Mouse (Mus musculus) ovary, postnatal 10 days (tissue): ENCODE measurements around the gene Ypel2.

ENCODE experiments used
- DNase-seq: peaks from one replicate; pipeline ENCODE4 v3.0.0; 2022; ENCODE audit warnings: low spot score

Gene Ypel2

GRCm38 (mm10) chr11:86961510-86962303 is 31.8 kb downstream of the Ypel2 start:
- DNase-seq = no peak

DNA sequence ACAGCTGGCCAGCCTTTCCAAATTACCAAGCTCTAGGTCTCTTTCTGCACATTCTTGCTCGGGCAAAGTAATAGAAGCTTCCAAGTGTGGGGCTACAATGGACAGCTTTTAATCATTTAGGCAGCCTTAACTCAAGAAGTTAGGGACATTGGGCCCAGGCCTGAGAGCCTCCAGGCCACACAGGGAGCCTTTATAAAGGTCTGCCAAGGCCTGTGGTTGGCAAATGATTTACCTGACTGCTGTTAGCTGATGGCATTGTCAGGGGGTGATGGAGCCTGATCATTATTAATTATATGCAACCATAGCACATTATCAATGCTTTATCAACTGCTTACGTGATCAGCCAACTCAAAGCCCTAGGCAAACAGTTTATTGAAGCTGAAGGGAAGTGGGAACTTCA is 33.2 kb downstream of the Ypel2 start:
- no peak for DNase-seq

DNA sequence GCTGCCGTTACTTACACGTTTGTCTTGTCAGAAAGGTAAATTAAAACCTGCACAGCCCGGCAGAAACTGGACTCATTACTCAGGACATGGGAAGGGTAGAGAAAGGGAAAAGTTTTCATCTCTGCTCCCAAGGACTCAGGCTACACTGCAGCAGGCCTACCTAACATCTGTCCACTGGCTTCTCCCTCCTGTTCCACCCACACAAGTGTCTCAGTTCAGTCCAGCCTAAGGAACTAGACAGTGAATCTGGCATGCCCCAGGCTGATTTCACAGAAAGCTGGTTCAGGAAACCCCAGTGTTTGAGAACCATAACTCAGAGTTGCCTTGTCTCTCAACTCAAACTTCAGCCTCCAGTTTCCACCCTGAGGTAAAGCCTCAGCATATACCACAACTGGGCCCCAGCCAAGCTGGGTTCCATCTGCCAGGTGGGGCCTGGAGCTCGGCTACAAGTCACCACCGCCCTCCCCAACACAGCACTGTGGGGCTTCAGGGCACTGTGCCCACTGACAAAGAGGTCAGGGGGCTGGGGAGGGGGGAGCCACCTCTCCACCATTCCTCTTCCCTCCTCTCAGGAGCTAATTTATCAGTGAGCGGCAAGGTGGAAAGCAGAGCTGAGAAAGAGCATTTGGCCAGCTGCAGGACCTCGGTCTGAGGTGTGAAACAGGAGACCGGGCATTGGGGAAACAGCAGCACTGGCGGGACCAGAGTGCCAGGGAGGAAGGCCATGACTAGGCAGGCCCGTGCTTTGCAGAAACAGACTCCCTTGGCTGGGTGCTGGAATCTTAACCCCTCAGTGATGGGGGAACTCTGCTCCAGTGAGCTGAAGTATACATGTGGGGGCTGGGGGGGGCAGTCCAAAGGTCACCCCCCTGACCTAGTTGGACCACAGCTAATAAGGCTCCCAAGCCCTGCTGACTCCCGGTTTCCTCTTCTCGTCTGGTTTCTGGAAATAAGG is 34.5 kb downstream of the Ypel2 start:
- DNase-seq = no peak

GRCm38 (mm10) chr11:86958182-86958581 is 35.3 kb downstream of the Ypel2 start:
- no peak for DNase-seq

DNA sequence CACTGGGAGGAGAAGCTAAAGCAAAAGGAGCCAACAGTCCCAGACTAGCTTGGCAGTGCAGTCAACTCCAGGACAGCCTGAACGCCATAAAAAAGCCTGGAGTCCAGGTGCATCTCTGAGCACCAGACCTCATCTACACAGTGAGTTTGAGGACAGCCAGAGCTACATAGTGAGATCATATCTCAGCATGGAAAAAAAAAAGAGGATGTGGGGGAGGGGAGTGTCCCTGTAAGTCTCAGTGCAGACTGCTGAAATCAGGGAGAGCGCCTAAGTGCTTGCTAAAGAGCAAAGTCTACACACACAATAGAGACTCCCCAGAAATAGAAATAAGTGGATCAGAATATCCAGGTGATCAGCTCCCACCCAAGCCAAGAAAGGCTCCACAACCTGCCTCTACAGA is 37.1 kb downstream of the Ypel2 start:
- no peak for DNase-seq

- DNase-seq = no peak
These were observed 38.8 kb downstream of the Ypel2 start for GRCm38 (mm10) chr11:86954616-86955270.

DNA sequence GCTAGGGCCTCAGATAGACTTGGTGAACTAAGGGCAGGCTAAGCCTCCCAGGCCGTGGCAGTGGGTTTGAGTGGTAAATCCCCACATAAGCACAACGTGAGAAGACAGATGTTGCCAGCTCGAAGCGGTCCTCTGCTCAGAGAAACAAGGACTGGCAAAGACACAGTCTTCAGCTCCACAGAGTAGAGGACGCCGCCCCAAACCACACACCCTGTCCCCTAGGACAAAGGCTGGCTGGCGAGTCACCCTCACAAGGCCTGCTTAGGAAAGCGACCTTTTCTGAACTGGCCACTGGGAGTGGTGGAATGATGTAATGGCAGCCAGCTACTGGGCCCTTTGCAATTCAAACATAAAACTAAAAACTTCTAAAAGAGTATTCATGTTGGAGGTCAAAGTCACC is 40.4 kb downstream of the Ypel2 start:
- DNase-seq = no peak

GRCm38 (mm10) chr11:86952659-86953058 is 40.8 kb downstream of the Ypel2 start:
- no peak for DNase-seq

GRCm38 (mm10) chr11:86951672-86952071 is 41.8 kb downstream of the Ypel2 start:
- DNase-seq = no peak

GRCm38 (mm10) chr11:86950491-86950890 is 43.0 kb downstream of the Ypel2 start:
- DNase-seq = no peak

- no peak for DNase-seq
These were observed 43.5 kb downstream of the Ypel2 start for GRCm38 (mm10) chr11:86949951-86950441.

DNA sequence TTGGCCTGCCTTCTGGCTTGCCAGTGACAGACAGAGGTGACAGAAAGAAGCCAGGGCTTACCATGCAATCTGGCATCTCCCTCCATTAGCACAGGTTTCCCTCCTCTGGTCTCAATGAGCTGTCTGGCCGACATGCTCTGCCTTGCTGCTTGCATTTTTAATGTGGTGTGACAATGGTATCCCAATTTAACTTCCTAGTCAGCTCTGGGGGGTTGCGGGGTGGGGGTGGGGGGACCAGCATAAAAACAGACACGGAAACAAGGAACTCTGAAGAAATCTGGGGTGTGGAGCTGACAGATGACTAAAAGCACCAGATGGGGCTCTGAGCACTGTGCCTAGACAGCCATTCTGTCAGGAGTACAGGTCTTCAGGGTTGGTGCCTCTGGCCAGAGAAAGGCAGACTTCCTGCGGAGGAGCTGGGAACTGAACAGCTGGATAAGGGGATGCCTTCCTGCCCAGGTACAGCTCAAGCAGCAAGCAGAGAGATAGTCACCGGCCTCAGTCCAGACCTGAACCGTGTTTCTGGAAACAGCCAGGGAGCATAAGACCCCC is 46.8 kb downstream of the Ypel2 start:
- no peak for DNase-seq

- no peak for DNase-seq
These were observed 47.6 kb downstream of the Ypel2 start for GRCm38 (mm10) chr11:86945933-86946332.

DNA sequence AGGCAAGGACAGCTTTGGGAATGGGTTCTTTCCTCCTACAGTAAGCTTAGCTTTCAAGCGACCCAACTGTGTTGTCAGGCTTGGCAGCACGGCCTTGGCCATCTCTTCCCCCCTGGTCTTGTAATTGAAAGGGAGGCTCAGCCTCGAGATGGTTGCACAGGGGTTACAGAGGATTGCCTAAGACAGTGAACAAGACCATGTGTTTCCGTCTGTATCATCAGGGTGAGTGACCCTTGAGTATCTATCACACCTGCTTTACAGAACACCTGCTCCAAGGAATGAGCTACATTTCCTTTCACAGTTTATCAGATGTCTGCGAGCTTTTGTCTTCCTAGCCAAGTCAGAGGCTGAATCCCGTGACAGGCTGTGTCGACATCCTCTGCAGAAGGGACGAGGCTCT is 48.4 kb downstream of the Ypel2 start:
- DNase-seq = no peak

DNA sequence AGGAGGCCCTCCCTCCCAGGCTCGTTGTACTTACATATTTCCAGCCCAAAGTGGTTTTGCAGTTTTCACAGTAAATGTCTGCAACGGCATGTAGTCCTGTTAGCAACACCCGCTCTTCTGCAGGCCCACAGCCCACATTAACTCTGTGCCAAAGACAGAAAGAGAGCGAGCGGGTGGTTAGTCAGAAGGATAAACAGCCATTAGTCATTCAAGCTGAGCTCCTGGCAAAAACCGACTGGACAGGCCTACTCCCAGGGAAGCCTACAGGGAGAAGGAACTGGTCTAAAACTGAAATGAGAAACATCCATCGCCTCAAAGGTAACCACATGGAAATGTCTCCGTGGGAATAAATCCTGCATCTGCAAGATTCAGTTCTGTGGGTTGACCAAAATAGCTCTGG is 49.0 kb downstream of the Ypel2 start:
- no peak for DNase-seq

DNA sequence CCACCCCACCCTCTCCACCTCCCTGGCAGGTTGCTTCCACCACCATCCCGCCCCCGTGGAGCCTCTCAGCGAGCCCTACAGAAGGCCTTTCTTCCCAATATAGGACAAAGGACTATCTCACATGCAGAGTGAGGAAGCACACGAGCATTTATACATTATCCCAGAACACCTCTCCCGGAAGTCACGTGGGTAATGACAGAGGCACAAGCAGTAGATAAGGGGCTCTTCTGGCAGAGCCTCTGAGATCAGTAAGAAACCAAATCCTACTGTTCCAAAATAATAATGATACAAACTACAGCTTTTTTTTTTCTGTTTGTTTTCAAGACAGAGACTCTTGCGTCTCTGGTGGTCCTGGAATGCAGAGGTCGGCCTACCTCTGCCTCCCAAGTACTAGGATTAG is 51.6 kb downstream of the Ypel2 start:
- no peak for DNase-seq

GRCm38 (mm10) chr11:86939503-86939902 is 54.0 kb downstream of the Ypel2 start:
- DNase-seq = no peak

DNA sequence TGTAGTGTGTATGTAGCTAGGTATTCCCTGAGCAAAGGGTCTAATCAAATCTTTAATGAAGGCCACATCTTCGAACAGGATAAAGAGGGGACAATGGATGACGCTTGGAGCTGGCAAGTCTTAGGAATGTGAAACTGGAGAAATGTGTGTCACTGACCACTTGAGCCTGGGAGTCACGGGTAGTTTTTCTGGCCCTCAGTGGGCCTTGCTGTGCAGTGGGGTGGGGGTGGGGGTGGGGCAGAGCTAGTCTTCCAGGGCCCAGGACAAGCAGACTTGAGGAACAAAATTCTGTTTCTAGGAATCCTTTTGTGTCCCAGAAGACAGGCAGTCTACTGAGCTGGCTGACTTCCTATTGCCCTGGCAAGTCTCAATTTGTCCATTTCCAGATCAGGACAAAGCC is 55.0 kb downstream of the Ypel2 start:
- no peak for DNase-seq

GRCm38 (mm10) chr11:86938108-86938507 is 55.4 kb downstream of the Ypel2 start:
- DNase-seq = no peak

DNA sequence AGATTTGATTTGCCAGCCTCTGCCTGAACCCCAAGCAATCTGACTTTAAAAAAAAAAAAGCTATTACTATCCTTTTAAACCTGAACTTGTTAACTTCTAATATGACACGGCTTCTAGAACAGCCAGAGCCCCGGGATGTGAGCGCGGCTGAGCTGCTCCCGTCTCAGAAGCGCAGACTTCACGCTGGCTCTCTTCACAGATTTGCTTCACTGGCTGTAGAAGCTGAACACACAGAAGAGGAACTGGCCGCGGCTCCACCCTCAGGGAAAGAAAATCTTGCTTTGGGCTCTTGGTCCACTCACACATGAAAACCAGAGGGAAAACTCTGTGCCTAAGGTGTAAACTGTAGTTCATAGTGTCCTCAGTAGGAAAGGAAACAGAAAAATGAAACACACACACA is 56.6 kb downstream of the Ypel2 start:
- DNase-seq = no peak

DNA sequence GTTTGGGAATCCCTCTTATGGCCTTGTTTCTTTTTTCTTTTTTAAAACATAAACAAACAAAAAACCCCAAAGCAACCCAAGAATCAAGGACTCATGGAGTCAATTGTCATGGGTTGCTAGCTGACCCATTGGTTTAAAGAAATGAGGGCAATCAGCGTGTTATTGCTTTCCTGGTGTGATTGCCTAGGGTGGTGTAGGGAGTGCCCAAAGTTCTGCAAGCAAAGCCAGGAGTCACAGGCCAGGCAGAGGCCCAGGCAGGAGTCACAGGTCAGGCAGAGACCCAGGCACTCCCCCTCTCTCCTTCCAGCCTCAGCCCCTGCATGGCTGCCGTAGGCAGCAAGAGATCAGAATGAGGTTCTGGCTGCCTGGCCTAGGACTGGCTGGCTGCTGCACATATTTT is 58.6 kb downstream of the Ypel2 start:
- DNase-seq = no peak

DNA sequence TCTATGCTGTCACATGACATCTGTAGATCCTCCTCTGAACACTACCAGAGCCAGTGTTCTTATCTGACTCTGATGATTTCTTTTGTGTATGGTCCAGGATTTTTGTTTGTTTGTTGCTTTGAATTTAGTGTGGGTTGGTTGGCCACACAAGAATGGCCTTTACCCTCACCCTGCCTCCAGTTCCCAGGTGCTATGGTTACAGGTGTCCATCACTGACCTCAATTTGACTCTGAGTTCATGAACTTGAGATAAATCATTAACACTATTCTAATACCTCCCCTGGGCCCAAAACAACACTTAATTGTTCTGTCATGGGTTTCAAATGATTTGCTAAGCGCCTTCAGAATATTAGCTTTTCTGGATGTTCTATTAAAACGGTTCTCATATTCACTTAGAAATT is 61.3 kb downstream of the Ypel2 start:
- no peak for DNase-seq
